Mouse (Mus musculus): ENCODE data around the gene Eml5.

Gene Eml5

GRCm38 (mm10) chr12:98737801-98738350, 163.4 kb downstream of the Eml5 start:
- in situ Hi-C loops (cut with MboI; ENCODE audit: low sequenced_read_pairs), result no loop called here

- in situ Hi-C loops (cut with MboI; ENCODE audit: low sequenced_read_pairs), result no loop called here
These were observed 164.1 kb downstream of the Eml5 start, which contains the start of gene Ptpn21 for GRCm38 (mm10) chr12:98736951-98737800. Ptpn21 (minus strand) TSS chr12:98737405.

Data from CH12F3 (cell line).